Mouse (Mus musculus) small intestine, adult 2 months (tissue): ENCODE measurements around the gene Synj2.

Experiments
- CTCF ChIP-seq: fragments of 200-500 bp; IDR thresholded peaks from 2 replicates; pipeline ENCODE4 v1.5.1; 2012; ENCODE audit warnings: low read depth, mild to moderate bottlenecking, control low read depth, inconsistent platforms, low read length, moderate library complexity, mixed read lengths; ENCODE audit not compliant: insufficient replicate concordance, insufficient read length; ENCODE audit errors: extremely low read depth
- POLR2A ChIP-seq: fragments of 200-500 bp; IDR thresholded peaks from 2 replicates; pipeline ENCODE4 v1.6.1; 2012; ENCODE audit warnings: low read depth, mild to moderate bottlenecking, control low read depth, inconsistent platforms, low read length, moderate library complexity

DNA sequence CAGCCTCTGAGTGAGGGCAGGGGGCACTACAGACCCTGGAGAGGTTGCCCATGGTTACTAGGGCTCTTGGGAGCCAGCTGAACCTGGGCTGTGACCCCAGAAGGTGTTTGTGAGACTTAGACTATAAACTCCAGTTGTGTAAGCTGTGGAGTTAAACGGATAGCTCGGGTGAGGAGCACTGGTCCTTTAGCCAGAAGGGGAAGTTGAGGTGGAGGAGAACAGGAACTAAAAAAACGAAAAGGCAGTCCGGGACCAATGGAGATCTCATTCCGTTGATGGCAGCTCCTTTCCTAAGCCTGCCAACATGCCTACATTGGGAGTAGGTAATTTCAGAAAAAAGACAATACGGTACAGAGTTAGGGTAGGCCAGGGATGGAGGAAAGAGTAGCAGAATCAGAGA is 60.3 kb downstream of the Synj2 start:
- no peak for TF ChIP-seq POLR2A
- TF ChIP-seq CTCF: no peak
